Mouse (Mus musculus): ENCODE results near the gene Dclre1b.

The Dclre1b gene

DNA sequence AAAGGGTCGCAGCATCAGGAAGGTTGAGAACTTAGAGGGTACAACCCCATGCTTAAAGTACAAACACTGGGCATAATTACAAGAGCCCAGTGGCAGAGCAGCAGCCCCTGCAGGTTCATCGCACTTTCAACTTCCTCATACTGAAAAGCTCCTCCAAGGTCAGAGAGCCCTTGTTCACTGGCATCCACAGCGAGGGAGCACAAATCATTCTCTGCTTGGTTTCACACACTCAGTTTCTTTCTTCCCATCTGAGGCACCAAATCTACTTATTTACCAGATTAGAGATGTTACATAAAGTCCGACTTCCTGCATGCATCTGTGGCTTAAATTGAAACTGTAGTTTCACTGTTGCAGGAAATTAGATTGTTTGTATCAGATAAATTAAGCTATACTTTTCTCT is 36.4 kb downstream of the Dclre1b start:
- DNase-seq (ENCODE audit: low spot score) = no peak

DNA sequence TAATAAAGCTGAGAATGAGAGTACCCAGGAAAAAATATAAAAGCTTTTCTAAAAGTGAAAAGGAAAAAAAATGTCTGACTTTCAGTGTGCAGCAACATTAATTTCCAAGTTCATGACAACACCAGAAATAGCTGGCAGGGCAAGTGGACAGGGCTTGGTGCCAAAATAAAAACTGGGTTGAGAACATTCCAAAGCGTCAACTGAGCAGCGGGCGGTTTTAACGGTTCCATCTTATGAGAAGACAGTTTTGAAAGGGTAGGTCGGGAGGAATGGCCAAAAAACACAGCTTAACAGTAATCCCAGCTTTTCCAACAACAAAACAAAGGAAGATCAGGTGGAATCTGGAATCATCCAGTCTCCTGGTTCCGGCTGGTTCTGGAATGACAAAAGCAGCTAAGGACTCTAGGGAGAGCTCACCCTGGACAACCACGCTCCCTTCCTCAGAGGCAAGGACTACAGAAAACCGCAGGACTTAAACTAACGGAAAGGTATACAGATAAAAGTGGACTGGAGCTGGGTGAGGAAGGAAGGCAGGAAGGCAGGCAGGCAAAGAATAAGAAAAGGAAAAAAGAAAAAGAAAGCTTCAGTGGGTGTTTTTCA is 37.6 kb downstream of the Dclre1b start:
- DNase-seq (ENCODE audit: low spot score) = no peak

DNA sequence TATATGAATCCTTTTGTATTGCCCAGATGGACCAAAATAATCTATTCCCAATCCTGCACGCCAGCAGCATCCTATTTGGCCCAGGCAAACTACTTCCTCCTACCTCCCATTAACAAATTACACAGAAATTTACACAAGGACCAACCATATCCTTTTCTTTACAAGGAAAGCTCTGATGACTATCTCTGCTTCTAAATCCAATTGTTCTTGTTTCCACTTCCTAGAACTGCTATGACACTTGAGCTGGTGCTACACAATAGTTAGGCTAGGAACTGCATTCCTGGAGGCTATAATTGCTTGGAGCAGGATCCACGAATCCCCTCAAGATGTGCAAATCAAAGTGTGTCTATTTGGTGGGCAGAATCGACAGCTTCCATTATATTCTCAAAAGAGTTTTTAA is 42.5 kb downstream of the Dclre1b start:
- no peak for DNase-seq (ENCODE audit: low spot score)

DNA sequence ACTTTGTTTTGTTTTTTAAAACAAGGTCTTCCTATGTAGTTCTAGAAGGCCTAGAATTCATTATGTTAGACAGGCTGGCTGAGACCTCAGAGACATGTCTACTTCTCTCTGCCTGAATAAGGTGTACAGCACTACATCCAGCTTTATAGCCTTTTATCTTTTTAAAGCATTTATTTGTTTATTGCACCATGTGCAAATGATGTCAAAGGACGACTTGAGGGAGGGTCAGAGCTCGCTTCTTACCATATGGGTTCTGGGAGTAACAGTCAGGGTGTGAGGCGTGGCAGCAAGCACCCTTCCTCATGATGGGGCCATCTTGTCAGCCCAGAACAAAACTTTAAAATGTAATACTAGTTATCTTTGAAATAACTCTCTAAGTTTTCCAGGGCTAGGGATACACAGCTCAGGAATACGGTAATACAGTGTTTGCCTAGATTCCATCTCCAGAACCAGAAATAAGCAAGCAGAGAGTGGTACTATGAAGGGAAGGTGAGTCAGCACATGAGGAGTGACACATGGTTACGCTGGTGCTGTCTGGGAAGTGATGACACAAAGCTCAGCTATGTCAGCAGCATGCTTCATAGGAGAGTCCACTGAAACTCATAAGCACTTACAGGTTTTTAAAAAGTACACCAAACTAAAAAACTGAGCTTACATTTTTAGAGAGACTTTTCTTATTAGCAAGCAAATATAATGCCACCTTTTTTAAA is 49.8 kb downstream of the Dclre1b start:
- no peak for DNase-seq (ENCODE audit: low spot score)

DNA sequence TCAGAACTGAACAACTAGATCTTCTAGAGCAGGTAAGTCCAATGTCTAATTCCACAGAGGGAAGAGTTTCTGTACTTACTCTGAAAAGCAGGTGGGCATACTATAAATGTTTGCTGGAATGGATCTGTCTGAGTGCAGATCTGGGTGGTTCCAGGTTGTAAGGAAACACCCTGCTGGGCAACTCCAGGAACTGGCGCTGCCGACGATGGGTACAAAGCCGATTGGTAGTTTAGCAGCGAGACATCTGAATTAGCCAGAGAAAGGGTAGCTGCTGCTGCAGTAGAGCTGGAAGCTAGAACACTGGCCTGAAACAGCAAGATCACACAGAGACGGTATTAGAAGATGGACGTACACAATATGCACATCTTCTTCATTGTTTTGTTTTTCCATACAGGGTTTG is 50.8 kb downstream of the Dclre1b start:
- no peak for DNase-seq (ENCODE audit: low spot score)

DNA sequence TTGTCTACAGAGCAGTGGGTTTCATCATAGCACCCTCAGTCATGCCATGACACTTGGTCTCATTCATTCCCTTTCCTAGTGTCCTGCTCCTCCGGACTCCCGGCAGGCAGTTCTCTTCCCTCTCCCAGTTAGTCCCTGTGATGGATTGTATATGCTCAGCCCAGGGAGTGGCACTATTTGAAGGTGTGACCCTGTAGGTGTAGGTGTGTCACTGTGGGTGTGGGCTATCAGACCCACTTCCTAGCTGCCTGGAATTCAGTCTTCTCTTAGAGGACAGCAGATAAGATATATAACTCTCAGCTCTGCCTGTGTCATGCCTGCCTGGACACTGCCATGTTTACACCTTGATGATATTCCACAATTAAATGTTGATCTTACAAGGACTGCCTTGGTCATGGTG is 52.3 kb downstream of the Dclre1b start:
- DNase-seq (ENCODE audit: low spot score) = no peak

DNA sequence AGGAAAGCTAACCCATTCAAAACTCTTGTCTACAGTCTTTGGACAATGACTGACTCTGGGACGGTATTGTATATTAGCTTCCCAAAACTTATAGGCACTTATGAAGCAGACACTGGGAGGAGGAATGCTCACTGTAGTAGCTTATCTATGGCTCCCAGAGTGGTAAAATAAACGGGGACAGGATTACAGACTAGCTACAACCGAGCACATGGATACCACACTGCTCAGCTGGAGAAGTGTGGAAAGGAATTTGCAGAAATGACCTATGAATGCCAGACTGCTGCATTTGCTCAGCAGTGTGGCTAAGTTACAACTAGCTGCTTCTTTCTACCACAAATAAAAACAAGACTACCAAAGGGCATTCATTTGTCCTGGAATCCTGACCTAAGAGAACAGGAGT is 53.9 kb downstream of the Dclre1b start:
- no peak for DNase-seq (ENCODE audit: low spot score)

DNA sequence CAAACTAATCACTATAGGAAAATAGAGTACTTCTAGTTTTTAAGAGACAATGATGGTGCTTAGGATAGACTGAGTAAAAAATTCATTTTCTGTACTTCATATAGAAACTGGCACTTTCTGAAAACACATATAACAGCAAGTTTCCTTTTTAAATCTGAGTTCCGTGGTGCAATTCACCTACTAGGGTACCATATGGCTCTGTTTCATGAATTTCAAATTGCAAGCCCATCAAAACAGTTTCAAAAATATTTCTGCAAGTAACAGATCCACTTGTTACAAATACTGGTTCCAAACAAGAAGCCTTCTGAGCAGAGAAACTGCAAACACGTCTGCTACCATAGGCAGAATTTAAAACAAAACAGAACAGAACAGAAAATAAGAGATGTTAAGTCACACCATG is 57.7 kb downstream of the Dclre1b start:
- DNase-seq (ENCODE audit: low spot score) = no peak

All from left cerebral cortex, adult 11 months (tissue).